Mouse (Mus musculus): ENCODE results near the gene Hipk3. TPM values are rescaled to one million over a fixed set of nuclear protein-coding genes. Genes with fewer than 3 reads are reported as not detected.

Hipk3 gene
- polyA plus RNA-seq, 1 experiment = 81.3 TPM

DNA sequence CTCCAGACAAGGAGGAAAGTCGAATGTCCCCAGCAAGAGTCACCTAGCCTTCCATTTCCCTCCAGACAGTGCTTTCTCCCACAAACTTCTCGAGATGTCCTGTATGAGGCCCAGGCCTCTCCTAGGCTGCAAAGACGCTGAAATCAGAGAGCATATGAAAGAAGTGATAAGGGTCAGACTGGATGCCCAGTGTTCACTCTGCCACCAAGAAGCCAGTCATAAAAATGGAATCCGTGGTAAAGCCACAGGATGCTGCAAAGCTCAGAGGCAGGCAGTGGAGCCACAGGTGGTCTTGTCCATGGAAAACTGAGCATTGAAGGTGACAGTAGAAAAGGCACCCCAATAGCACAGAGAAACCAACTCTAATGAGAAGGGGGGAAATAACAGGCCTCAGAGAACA lies 86.3 kb downstream of the Hipk3 start:
- no peak for TF ChIP-seq POLR2A (IDR thresholded peaks at IDR 0.05; ENCODE audit: control insufficient read depth, low read depth, low read length)
- no peak for TF ChIP-seq CTCF (IDR thresholded peaks at IDR 0.05; ENCODE audit: control insufficient read depth, insufficient read depth, insufficient replicate concordance, low read depth, low read length)
- peaks cover 13% of the 10 kb centered on the region for H3K4me1 ChIP-seq (ENCODE audit: control insufficient read depth, insufficient read depth, low read length)
- no peaks in the 10 kb centered on the region; the same call in 1 of the 2 replicates for H3K27me3 ChIP-seq (ENCODE audit: control insufficient read depth, insufficient read depth, low read length)

DNA sequence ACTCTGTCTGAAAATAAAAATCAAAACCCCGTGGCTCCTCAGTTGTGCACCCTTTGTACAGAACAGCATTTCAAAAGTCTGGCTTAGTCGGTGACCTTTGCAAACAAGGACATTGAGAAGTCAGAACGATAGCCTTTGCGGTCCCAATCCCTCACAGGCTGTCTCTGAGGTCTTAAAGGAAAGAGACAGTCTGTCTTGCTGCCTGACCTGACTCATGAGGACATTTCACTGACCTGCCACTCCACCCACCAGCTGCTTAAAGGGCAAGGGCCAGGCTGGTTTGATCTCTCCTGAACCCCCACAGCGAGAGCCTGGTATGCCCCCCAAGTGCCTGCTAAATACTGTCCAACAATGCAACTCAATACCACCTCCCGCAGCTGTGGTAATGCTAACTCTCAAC lies 90.2 kb downstream of the Hipk3 start:
- Histone ChIP-seq H3K27me3 (ENCODE audit: control insufficient read depth, insufficient read depth, low read length) (no peaks in the 10 kb centered on the region), H3K36me3 (ENCODE audit: control insufficient read depth, insufficient read depth, low read length) (no peaks in the 10 kb centered on the region)
- TF ChIP-seq CTCF (IDR thresholded peaks at IDR 0.05; ENCODE audit: control insufficient read depth, insufficient read depth, insufficient replicate concordance, low read depth, low read length) (no peak), POLR2A (IDR thresholded peaks at IDR 0.05; ENCODE audit: control insufficient read depth, low read depth, low read length) (no peak)

More for the DNA sequence above, 86.3 kb downstream of the Hipk3 start:
- Histone ChIP-seq H3K4me3 (ENCODE audit: control insufficient read depth, low read depth, low read length) (no peak overlapping the region), H3K27ac (ENCODE audit: control insufficient read depth, insufficient read depth, low read depth, low read length) (no peak overlapping the region), H3K36me3 (ENCODE audit: control insufficient read depth, insufficient read depth, low read length) (no peaks in the 10 kb centered on the region)

DNA sequence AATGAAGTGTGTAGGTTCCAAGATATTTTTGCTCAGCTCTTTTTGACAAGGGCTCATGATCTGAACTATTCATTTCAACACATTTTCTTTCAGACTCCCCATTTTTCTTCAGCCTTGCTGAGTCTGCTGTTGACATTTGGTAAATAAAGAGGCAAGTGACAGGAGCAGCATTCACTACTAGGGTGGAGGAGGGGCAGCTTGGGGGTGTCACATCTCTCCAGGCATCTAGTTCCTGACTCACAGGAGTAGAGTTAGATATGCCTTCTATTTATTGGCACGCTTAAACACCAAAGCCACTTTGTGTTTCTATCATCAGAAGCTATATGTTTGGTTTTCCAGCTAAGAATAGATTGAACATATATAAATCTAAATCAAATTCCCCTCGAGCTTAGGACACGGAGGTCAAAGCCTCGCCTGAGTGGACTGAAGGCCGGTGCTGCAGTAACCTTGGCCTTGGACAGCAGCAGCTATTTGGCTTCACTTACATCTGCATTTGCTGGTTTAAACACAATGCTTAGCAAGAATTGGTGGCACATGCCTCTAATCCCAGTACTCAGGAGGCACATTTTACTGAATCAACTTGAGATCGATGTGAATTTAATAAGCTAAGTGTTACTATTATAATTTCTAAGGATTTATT lies 95.5 kb downstream of the Hipk3 start:
- H3K27ac ChIP-seq (ENCODE audit: control insufficient read depth, insufficient read depth, low read depth, low read length) = no peak overlapping the region
- H3K27me3 ChIP-seq (ENCODE audit: control insufficient read depth, insufficient read depth, low read length) = no peaks in the 10 kb centered on the region
- H3K4me3 ChIP-seq (ENCODE audit: control insufficient read depth, low read depth, low read length) = no peak overlapping the region
- H3K36me3 ChIP-seq (ENCODE audit: control insufficient read depth, insufficient read depth, low read length) = no peaks in the 10 kb centered on the region
- H3K4me1 ChIP-seq (ENCODE audit: control insufficient read depth, insufficient read depth, low read length) = peaks cover 3% of the 10 kb centered on the region; the same call in 1 of the 2 replicates
- TF ChIP-seq POLR2A (IDR thresholded peaks at IDR 0.05; ENCODE audit: control insufficient read depth, low read depth, low read length) (no peak), CTCF (IDR thresholded peaks at IDR 0.05; ENCODE audit: control insufficient read depth, insufficient read depth, insufficient replicate concordance, low read depth, low read length) (no peak)

More for the DNA sequence above, 90.2 kb downstream of the Hipk3 start:
- H3K27ac ChIP-seq (ENCODE audit: control insufficient read depth, insufficient read depth, low read depth, low read length) = no peak overlapping the region
- H3K4me1 ChIP-seq (ENCODE audit: control insufficient read depth, insufficient read depth, low read length) = no peaks in the 10 kb centered on the region
- no peak overlapping the region for H3K4me3 ChIP-seq (ENCODE audit: control insufficient read depth, low read depth, low read length)

DNA sequence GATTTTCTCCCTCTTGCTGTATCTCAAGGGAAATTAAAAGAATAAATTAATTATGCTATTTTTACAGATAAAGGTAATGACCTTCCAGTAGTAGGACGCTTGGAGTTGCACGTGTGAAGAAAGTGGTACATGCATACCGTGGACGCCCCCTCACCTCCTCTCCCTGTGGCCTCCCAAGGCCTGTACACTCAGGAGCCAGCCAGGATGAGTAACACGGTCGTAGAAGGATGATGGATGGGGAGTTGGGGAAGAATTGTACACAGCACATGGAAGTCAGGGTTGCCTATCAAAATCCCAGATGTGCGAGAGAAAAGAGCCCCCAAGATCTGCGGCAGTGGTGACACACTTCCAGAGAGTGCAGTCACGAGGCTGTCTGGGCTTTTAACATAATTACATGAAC lies 98.3 kb downstream of the Hipk3 start:
- Histone ChIP-seq H3K27ac (ENCODE audit: control insufficient read depth, insufficient read depth, low read depth, low read length) (no peak overlapping the region), H3K36me3 (ENCODE audit: control insufficient read depth, insufficient read depth, low read length) (no peaks in the 10 kb centered on the region), H3K4me1 (ENCODE audit: control insufficient read depth, insufficient read depth, low read length) (peaks cover 3% of the 10 kb centered on the region; the same call in 1 of the 2 replicates), H3K27me3 (ENCODE audit: control insufficient read depth, insufficient read depth, low read length) (no peaks in the 10 kb centered on the region), H3K4me3 (ENCODE audit: control insufficient read depth, low read depth, low read length) (no peak overlapping the region)
- TF ChIP-seq POLR2A (IDR thresholded peaks at IDR 0.05; ENCODE audit: control insufficient read depth, low read depth, low read length) (no peak), CTCF (IDR thresholded peaks at IDR 0.05; ENCODE audit: control insufficient read depth, insufficient read depth, insufficient replicate concordance, low read depth, low read length) (no peak)

- H3K36me3 ChIP-seq (ENCODE audit: control insufficient read depth, insufficient read depth, low read length) = no peaks in the 10 kb centered on the region
- H3K27ac ChIP-seq (ENCODE audit: control insufficient read depth, insufficient read depth, low read depth, low read length) = no peak overlapping the region
- no peaks in the 10 kb centered on the region for H3K27me3 ChIP-seq (ENCODE audit: control insufficient read depth, insufficient read depth, low read length)
- TF ChIP-seq POLR2A (IDR thresholded peaks at IDR 0.05; ENCODE audit: control insufficient read depth, low read depth, low read length) (no peak), CTCF (IDR thresholded peaks at IDR 0.05; ENCODE audit: control insufficient read depth, insufficient read depth, insufficient replicate concordance, low read depth, low read length) (no peak)
- peaks cover 3% of the 10 kb centered on the region; the same call in 1 of the 2 replicates for H3K4me1 ChIP-seq (ENCODE audit: control insufficient read depth, insufficient read depth, low read length)
- H3K4me3 ChIP-seq (ENCODE audit: control insufficient read depth, low read depth, low read length) = no peak overlapping the region
Observed at GRCm38 (mm10) chr2:104394769-104395168, 99.5 kb downstream of the Hipk3 start.

DNA sequence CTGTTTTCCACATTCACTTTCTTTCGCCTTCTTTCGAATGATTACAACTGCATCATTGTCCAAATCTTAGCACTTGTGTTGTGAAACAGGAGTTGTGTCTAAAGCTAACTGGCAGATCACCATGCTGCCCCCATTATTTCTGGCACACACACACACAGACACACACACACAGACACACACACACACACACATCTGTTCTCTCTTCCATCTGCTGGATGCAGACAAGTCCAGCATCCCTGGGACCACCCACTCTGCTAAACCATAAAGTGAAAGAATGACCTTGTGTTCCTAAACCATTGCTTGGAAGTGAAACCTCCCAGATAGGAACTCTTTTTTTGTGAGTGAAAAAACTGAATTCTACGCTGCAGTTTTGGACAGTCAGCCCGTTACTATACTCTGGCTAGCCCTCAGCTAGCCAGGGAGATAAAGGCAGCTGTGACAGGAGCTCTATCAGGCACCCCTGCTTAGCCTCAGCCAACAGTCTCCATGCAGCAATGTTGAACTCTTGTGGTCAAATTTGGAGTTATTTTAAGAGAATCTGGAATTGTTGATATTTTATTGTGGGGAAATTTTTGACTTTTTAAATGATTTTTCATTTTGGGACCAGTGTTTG lies 101.4 kb downstream of the Hipk3 start:
- Histone ChIP-seq H3K4me3 (ENCODE audit: control insufficient read depth, low read depth, low read length) (no peak overlapping the region), H3K27me3 (ENCODE audit: control insufficient read depth, insufficient read depth, low read length) (no peaks in the 10 kb centered on the region), H3K27ac (ENCODE audit: control insufficient read depth, insufficient read depth, low read depth, low read length) (no peak overlapping the region), H3K4me1 (ENCODE audit: control insufficient read depth, insufficient read depth, low read length) (peaks cover 3% of the 10 kb centered on the region; the same call in 1 of the 2 replicates), H3K36me3 (ENCODE audit: control insufficient read depth, insufficient read depth, low read length) (no peaks in the 10 kb centered on the region)
- TF ChIP-seq POLR2A (IDR thresholded peaks at IDR 0.05; ENCODE audit: control insufficient read depth, low read depth, low read length) = no peak
- TF ChIP-seq CTCF (IDR thresholded peaks at IDR 0.05; ENCODE audit: control insufficient read depth, insufficient read depth, insufficient replicate concordance, low read depth, low read length) = no peak

DNA sequence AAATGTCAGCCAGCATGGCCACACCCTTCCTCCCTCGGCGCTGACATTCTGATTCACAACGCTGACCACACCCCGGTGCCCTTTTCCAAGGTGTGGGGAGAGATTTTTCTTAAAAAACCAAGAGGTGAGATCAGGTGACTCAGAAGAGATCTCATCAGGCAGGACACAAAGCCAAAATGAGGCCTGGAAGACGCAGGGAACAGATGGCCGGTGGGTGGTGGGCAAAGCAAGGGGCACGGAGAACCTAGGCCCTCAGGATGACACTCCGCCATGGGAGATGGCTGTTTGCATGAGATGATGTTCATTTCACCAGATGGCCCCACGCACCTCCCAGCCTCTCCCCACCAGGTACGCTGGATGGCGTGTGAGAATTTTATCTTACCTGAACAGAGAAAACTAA lies 105.0 kb downstream of the Hipk3 start:
- Histone ChIP-seq H3K36me3 (ENCODE audit: control insufficient read depth, insufficient read depth, low read length) (no peaks in the 10 kb centered on the region), H3K27ac (ENCODE audit: control insufficient read depth, insufficient read depth, low read depth, low read length) (no peak overlapping the region), H3K4me1 (ENCODE audit: control insufficient read depth, insufficient read depth, low read length) (no peaks in the 10 kb centered on the region), H3K4me3 (ENCODE audit: control insufficient read depth, low read depth, low read length) (no peak overlapping the region), H3K27me3 (ENCODE audit: control insufficient read depth, insufficient read depth, low read length) (no peaks in the 10 kb centered on the region)
- TF ChIP-seq CTCF (IDR thresholded peaks at IDR 0.05; ENCODE audit: control insufficient read depth, insufficient read depth, insufficient replicate concordance, low read depth, low read length) = no peak
- TF ChIP-seq POLR2A (IDR thresholded peaks at IDR 0.05; ENCODE audit: control insufficient read depth, low read depth, low read length) = no peak
